Mouse (Mus musculus) forebrain, embryonic 11.5 days (tissue): ENCODE measurements at regions not wholly inside any gene's neighbourhood (a gene's known extent, or its start where the extent isn't known, plus 50 kb on each side); places are given as distances from the start of the nearest gene placed in this dataset.
"Not testable (repeated sequence)": the region's sequence is repeated elsewhere in the genome, so short reads cannot be mapped to it uniquely, and the experiment has no call there.

ENCODE experiments used
- ATAC-seq: fragments of 200-750 bp; cut with Nextera tagmentation; replicated peaks from 2 replicates; pipeline ENCODE4 v1.8.0; 2017; ENCODE audit warnings: moderate TSS enrichment; ENCODE audit not compliant: low FRiP score
- DNase-seq: peaks from one replicate; pipeline ENCODE4 v3.0.0-alpha.2; 2017; ENCODE audit warnings: low spot score
- H3K27ac ChIP-seq: fragments of 300-500 bp; sonication (generic); 2 replicates; pipeline ENCODE4 v1.5.1; 2014; ENCODE audit warnings: low read depth, low read length
- H3K27me3 ChIP-seq: fragments of 300-500 bp; sonication (generic); 2 replicates; pipeline ENCODE4 v1.6.1; 2014; ENCODE audit warnings: mild to moderate bottlenecking, low read length, mixed read lengths; ENCODE audit not compliant: control insufficient read depth, insufficient read depth
- H3K36me3 ChIP-seq: fragments of 300-500 bp; sonication (generic); 2 replicates; pipeline ENCODE4 v1.6.1; 2014; ENCODE audit warnings: mild to moderate bottlenecking, low read length, moderate library complexity, mixed read lengths; ENCODE audit not compliant: control insufficient read depth, insufficient read depth
- H3K4me1 ChIP-seq: fragments of 300-500 bp; sonication (generic); replicated peaks from 2 replicates; pipeline ENCODE4 v1.6.1; 2014; ENCODE audit warnings: low read length, mixed read lengths; ENCODE audit not compliant: control insufficient read depth, insufficient read depth
- H3K4me2 ChIP-seq: fragments of 300-500 bp; sonication (generic); 2 replicates; pipeline ENCODE4 v1.6.1; 2014; ENCODE audit warnings: low read depth, mild to moderate bottlenecking, low read length, moderate library complexity, mixed read lengths; ENCODE audit not compliant: severe bottlenecking
- H3K4me3 ChIP-seq: fragments of 300-500 bp; sonication (generic); 2 replicates; pipeline ENCODE4 v1.5.1; 2014; ENCODE audit warnings: low read depth, low read length
- H3K9ac ChIP-seq: fragments of 300-500 bp; sonication (generic); 2 replicates; pipeline ENCODE4 v1.6.1; 2014; ENCODE audit warnings: low read length
- H3K9me3 ChIP-seq: fragments of 300-500 bp; sonication (generic); 2 replicates; pipeline ENCODE4 v1.6.1; 2016; ENCODE audit warnings: low read length, mixed read lengths; ENCODE audit not compliant: control insufficient read depth
- WGBS: fragments of 180-500 bp; shearing (Covaris S2); extraction: QIAGEN DNeasy Blood & Tissue Kit; methylation state at CpG from one replicate; pipeline ENCODE4 v1.1.7; 2014; 5-methylcytosine and 5-hydroxymethylcytosine counted together

GRCm38 (mm10) chr11:25042763-25043162 lies 964.9 kb downstream of the Bcl11a start:
- Histone ChIP-seq H3K27me3 (no peaks in the 10 kb centered on the region), H3K36me3 (no peaks in the 10 kb centered on the region), H3K4me2 (no peak overlapping the region), H3K27ac (no peak overlapping the region), H3K4me3 (no peak overlapping the region), H3K9ac (no peak overlapping the region), H3K9me3 (no peaks in the 10 kb centered on the region), H3K4me1 (peaks cover 5% of the 10 kb centered on the region; the same call in 1 of the 2 replicates)
- DNase-seq: no peak
- 80% methylated on average over 3 of the region's 3 CpGs for WGBS
- ATAC-seq: no peak

GRCm38 (mm10) chr11:25045339-25045738 lies 967.5 kb downstream of the Bcl11a start:
- no peaks in the 10 kb centered on the region for H3K36me3 ChIP-seq
- no peaks in the 10 kb centered on the region for H3K27me3 ChIP-seq
- H3K4me3 ChIP-seq: no peak overlapping the region
- no peak overlapping the region for H3K9ac ChIP-seq
- peaks cover 5% of the 10 kb centered on the region; the same call in 1 of the 2 replicates for H3K4me1 ChIP-seq
- peak; percentile 70; the same call in 1 of the 2 replicates for ATAC-seq
- peak; percentile 56 for DNase-seq
- no peak overlapping the region for H3K27ac ChIP-seq
- no peak overlapping the region for H3K4me2 ChIP-seq
- no peaks in the 10 kb centered on the region for H3K9me3 ChIP-seq
- 19% methylated on average over 3 of the region's 3 CpGs for WGBS

- WGBS: 48% methylated on average over 7 of the region's 7 CpGs
- Histone ChIP-seq H3K4me1 (peaks cover 5% of the 10 kb centered on the region; the same call in 1 of the 2 replicates), H3K27me3 (no peaks in the 10 kb centered on the region), H3K36me3 (no peaks in the 10 kb centered on the region), H3K9ac (no peak overlapping the region), H3K27ac (no peak overlapping the region), H3K9me3 (no peaks in the 10 kb centered on the region), H3K4me3 (no peak overlapping the region), H3K4me2 (no peak overlapping the region)
- DNase-seq (peak; percentile 53), ATAC-seq (0 out of 2 replicates have a peak, but pooled peaks have one; percentile 42)
These were observed 968.1 kb downstream of the Bcl11a start for GRCm38 (mm10) chr11:25045977-25046376.

GRCm38 (mm10) chr11:25055698-25056097 lies 977.8 kb downstream of the Bcl11a start:
- DNase-seq (no peak), ATAC-seq (no peak)
- H3K4me2 ChIP-seq: no peak overlapping the region
- no peaks in the 10 kb centered on the region; the same call in 1 of the 2 replicates for H3K9me3 ChIP-seq
- no peaks in the 10 kb centered on the region for H3K27me3 ChIP-seq
- H3K4me1 ChIP-seq: peaks cover 2% of the 10 kb centered on the region; the same call in 1 of the 2 replicates
- H3K27ac ChIP-seq: no peak overlapping the region
- 79% methylated on average over 2 of the region's 2 CpGs for WGBS
- H3K4me3 ChIP-seq: no peak overlapping the region
- H3K9ac ChIP-seq: no peak overlapping the region
- H3K36me3 ChIP-seq: no peaks in the 10 kb centered on the region

GRCm38 (mm10) chr11:25057093-25057521 lies 979.3 kb downstream of the Bcl11a start:
- 0 out of 2 replicates have a peak overlapping the region, but pooled peaks have one; percentile 25 for H3K27ac ChIP-seq
- WGBS: 2% methylated on average over 7 of the region's 7 CpGs

GRCm38 (mm10) chr11:25057543-25057942 lies 979.7 kb downstream of the Bcl11a start:
- Histone ChIP-seq H3K9ac (peak overlapping the region; percentile 20; the same call in 1 of the 2 replicates), H3K4me2 (peak overlapping the region; percentile 45; the same call in 1 of the 2 replicates), H3K4me3 (no peak overlapping the region), H3K4me1 (peaks cover 2% of the 10 kb centered on the region; the same call in 1 of the 2 replicates), H3K36me3 (no peaks in the 10 kb centered on the region), H3K27me3 (no peaks in the 10 kb centered on the region), H3K27ac (no peak overlapping the region), H3K9me3 (no peaks in the 10 kb centered on the region; the same call in 1 of the 2 replicates)
- WGBS: 5% methylated on average over 2 of the region's 2 CpGs
- DNase-seq: no peak
- peak; percentile 92 for ATAC-seq

More at GRCm38 (mm10) chr11:25057093-25057521, 979.3 kb downstream of the Bcl11a start:
- H3K4me2 ChIP-seq: peak overlapping the region; percentile 45; the same call in 1 of the 2 replicates
- peak overlapping the region; percentile 20 for H3K9ac ChIP-seq
- H3K4me3 ChIP-seq: no peak overlapping the region
- ATAC-seq (peak; percentile 92), DNase-seq (peak; percentile 57)
- H3K36me3 ChIP-seq: no peaks in the 10 kb centered on the region
- H3K4me1 ChIP-seq: peaks cover 2% of the 10 kb centered on the region; the same call in 1 of the 2 replicates
- H3K27me3 ChIP-seq: no peaks in the 10 kb centered on the region
- H3K9me3 ChIP-seq: no peaks in the 10 kb centered on the region; the same call in 1 of the 2 replicates

GRCm38 (mm10) chr11:25063042-25063441 lies 985.2 kb downstream of the Bcl11a start:
- DNase-seq: no peak
- Histone ChIP-seq H3K4me1 (no peaks in the 10 kb centered on the region; the same call in 1 of the 2 replicates), H3K27ac (no peak overlapping the region), H3K27me3 (no peaks in the 10 kb centered on the region), H3K36me3 (no peaks in the 10 kb centered on the region), H3K4me2 (no peak overlapping the region), H3K9me3 (no peaks in the 10 kb centered on the region), H3K4me3 (no peak overlapping the region), H3K9ac (no peak overlapping the region)
- 17% methylated on average over 4 of the region's 4 CpGs for WGBS
- ATAC-seq: peak; percentile 51; the same call in 1 of the 2 replicates

- ATAC-seq: no peak
- no peak for DNase-seq
- H3K4me1 ChIP-seq: no peaks in the 10 kb centered on the region; the same call in 1 of the 2 replicates
- no peaks in the 10 kb centered on the region for H3K9me3 ChIP-seq
- H3K27me3 ChIP-seq: no peaks in the 10 kb centered on the region
- no peak overlapping the region for H3K9ac ChIP-seq
- WGBS: 87% methylated on average over 2 of the region's 2 CpGs
- no peak overlapping the region for H3K4me2 ChIP-seq
- H3K27ac ChIP-seq: no peak overlapping the region
- H3K36me3 ChIP-seq: no peaks in the 10 kb centered on the region
- H3K4me3 ChIP-seq: no peak overlapping the region
These were observed 986.1 kb downstream of the Bcl11a start for GRCm38 (mm10) chr11:25063978-25064377.

- 94% methylated on average over 3 of the region's 3 CpGs for WGBS
- H3K9ac ChIP-seq, H3K27me3 ChIP-seq, DNase-seq, H3K4me2 ChIP-seq, H3K9me3 ChIP-seq, H3K4me3 ChIP-seq, ATAC-seq, H3K4me1 ChIP-seq, H3K36me3 ChIP-seq, H3K27ac ChIP-seq: not testable (repeated sequence)
These were observed 1022.1 kb downstream of the Bcl11a start for GRCm38 (mm10) chr11:25099976-25100375.
